Mouse (Mus musculus) kidney, adult 2 months (tissue): ENCODE measurements around the gene Nit1.

Source experiments
- CTCF ChIP-seq: fragments of 200-500 bp; conservative IDR thresholded peaks from 2 replicates; pipeline ENCODE4 v1.5.1; 2011; ENCODE audit warnings: low read depth, mild to moderate bottlenecking, control low read depth, low read length, moderate library complexity, mixed read lengths; ENCODE audit not compliant: insufficient read depth, insufficient read length
- POLR2A ChIP-seq: fragments of 200-500 bp; IDR thresholded peaks from one replicate; pipeline ENCODE4 v1.6.1; 2011; ENCODE audit warnings: low read depth, low read length, control low read depth

- TF ChIP-seq CTCF (no peak), POLR2A (no peak)
Measured at GRCm38 (mm10) chr1:171387099-171387498, 41.7 kb upstream of the Nit1 start.
